Mouse (Mus musculus): ENCODE results near the gene Zscan10. TPM values are rescaled to one million over a fixed set of nuclear protein-coding genes. Genes with fewer than 3 reads are reported as not detected.

The Zscan10 gene
- polyA plus RNA-seq, 1 experiment from 2014 or later: not detected

- Histone ChIP-seq H3K4me3 (ENCODE audit: low read depth, low read length) (no peak overlapping the region), H3K27ac (ENCODE audit: low read depth, low read length) (no peak overlapping the region), H3K27me3 (replicated peaks; ENCODE audit: control insufficient read depth, insufficient read depth, low read length) (no peaks in the 10 kb centered on the region), H3K4me1 (replicated peaks; ENCODE audit: control insufficient read depth, insufficient read depth, low read length) (no peaks in the 10 kb centered on the region), H3K9me3 (ENCODE audit: control insufficient read depth) (no peaks in the 10 kb centered on the region), H3K4me2 (replicated peaks; ENCODE audit: low read depth) (no peak overlapping the region), H3K9ac (ENCODE audit: low read depth, low read length) (no peak overlapping the region), H3K36me3 (ENCODE audit: control insufficient read depth, insufficient read depth) (no peaks in the 10 kb centered on the region)
- ATAC-seq: no peak
- WGBS: 86% methylated on average over 8 of the region's 8 CpGs
- no peak for TF ChIP-seq CTCF (IDR thresholded peaks at IDR 0.05; ENCODE audit: low read depth)
Observed at GRCm38 (mm10) chr17:23605220-23605619, 4.6 kb downstream of the Zscan10 start.

DNA sequence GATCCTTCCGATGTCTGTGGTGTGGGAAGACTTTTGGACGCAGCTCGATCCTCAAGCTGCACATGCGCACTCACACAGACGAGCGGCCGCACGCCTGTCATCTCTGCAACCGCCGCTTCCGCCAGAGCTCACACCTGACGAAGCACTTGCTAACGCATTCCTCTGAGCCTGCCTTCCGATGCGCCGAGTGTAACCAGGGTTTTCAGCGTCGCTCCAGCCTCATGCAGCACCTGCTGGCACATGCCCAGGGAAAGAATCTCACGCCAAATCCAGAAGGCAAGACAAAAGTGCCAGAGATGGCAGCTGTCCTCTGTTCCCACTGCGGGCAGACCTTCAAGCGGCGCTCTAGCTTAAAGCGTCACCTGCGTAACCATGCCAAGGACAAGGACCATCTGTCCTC is 9.0 kb downstream of the Zscan10 start:
- WGBS: 92% methylated on average over 24 of the region's 24 CpGs
- Histone ChIP-seq H3K27me3 (replicated peaks; ENCODE audit: control insufficient read depth, insufficient read depth, low read length) (no peaks in the 10 kb centered on the region), H3K4me3 (ENCODE audit: low read depth, low read length) (no peak overlapping the region), H3K36me3 (ENCODE audit: control insufficient read depth, insufficient read depth) (no peaks in the 10 kb centered on the region), H3K4me1 (replicated peaks; ENCODE audit: control insufficient read depth, insufficient read depth, low read length) (no peaks in the 10 kb centered on the region), H3K4me2 (replicated peaks; ENCODE audit: low read depth) (no peak overlapping the region), H3K9ac (ENCODE audit: low read depth, low read length) (no peak overlapping the region), H3K9me3 (ENCODE audit: control insufficient read depth) (no peaks in the 10 kb centered on the region), H3K27ac (ENCODE audit: low read depth, low read length) (no peak overlapping the region)
- no peak for ATAC-seq
- TF ChIP-seq CTCF (IDR thresholded peaks at IDR 0.05; ENCODE audit: low read depth): no peak

- peak; percentile 89 for TF ChIP-seq CTCF (IDR thresholded peaks at IDR 0.05; ENCODE audit: low read depth)
- no peaks in the 10 kb centered on the region for H3K36me3 ChIP-seq (ENCODE audit: control insufficient read depth, insufficient read depth)
- no peaks in the 10 kb centered on the region for H3K9me3 ChIP-seq (ENCODE audit: control insufficient read depth)
- H3K9ac ChIP-seq (ENCODE audit: low read depth, low read length): no peak overlapping the region
- no peak overlapping the region for H3K4me2 ChIP-seq (replicated peaks; ENCODE audit: low read depth)
- ATAC-seq: peak; percentile 69
- WGBS: 78% methylated on average over 27 of the region's 28 CpGs
- no peaks in the 10 kb centered on the region for H3K27me3 ChIP-seq (replicated peaks; ENCODE audit: control insufficient read depth, insufficient read depth, low read length)
- H3K4me3 ChIP-seq (ENCODE audit: low read depth, low read length): no peak overlapping the region
- H3K27ac ChIP-seq (ENCODE audit: low read depth, low read length): no peak overlapping the region
- H3K4me1 ChIP-seq (replicated peaks; ENCODE audit: control insufficient read depth, insufficient read depth, low read length): no peaks in the 10 kb centered on the region
Observed at GRCm38 (mm10) chr17:23610361-23610800, 9.7 kb downstream of the Zscan10 start.

GRCm38 (mm10) chr17:23617087-23617486 is 16.4 kb downstream of the Zscan10 start:
- H3K4me1 ChIP-seq (replicated peaks; ENCODE audit: control insufficient read depth, insufficient read depth, low read length): no peaks in the 10 kb centered on the region
- no peak overlapping the region for H3K27ac ChIP-seq (ENCODE audit: low read depth, low read length)
- H3K9me3 ChIP-seq (ENCODE audit: control insufficient read depth): no peaks in the 10 kb centered on the region
- 34% methylated on average over 9 of the region's 9 CpGs for WGBS
- H3K27me3 ChIP-seq (replicated peaks; ENCODE audit: control insufficient read depth, insufficient read depth, low read length): peaks cover 3% of the 10 kb centered on the region; the same call in 1 of the 2 replicates
- no peak overlapping the region for H3K9ac ChIP-seq (ENCODE audit: low read depth, low read length)
- ATAC-seq: no peak
- TF ChIP-seq CTCF (IDR thresholded peaks at IDR 0.05; ENCODE audit: low read depth): no peak
- H3K36me3 ChIP-seq (ENCODE audit: control insufficient read depth, insufficient read depth): no peaks in the 10 kb centered on the region
- H3K4me2 ChIP-seq (replicated peaks; ENCODE audit: low read depth): no peak overlapping the region
- no peak overlapping the region for H3K4me3 ChIP-seq (ENCODE audit: low read depth, low read length)

GRCm38 (mm10) chr17:23620351-23620750 is 19.7 kb downstream of the Zscan10 start:
- TF ChIP-seq CTCF (IDR thresholded peaks at IDR 0.05; ENCODE audit: low read depth): no peak
- ATAC-seq: no peak
- Histone ChIP-seq H3K9me3 (ENCODE audit: control insufficient read depth) (no peaks in the 10 kb centered on the region), H3K27me3 (replicated peaks; ENCODE audit: control insufficient read depth, insufficient read depth, low read length) (peaks cover 3% of the 10 kb centered on the region; the same call in 1 of the 2 replicates), H3K4me2 (replicated peaks; ENCODE audit: low read depth) (no peak overlapping the region), H3K36me3 (ENCODE audit: control insufficient read depth, insufficient read depth) (no peaks in the 10 kb centered on the region), H3K4me1 (replicated peaks; ENCODE audit: control insufficient read depth, insufficient read depth, low read length) (no peaks in the 10 kb centered on the region), H3K27ac (ENCODE audit: low read depth, low read length) (no peak overlapping the region), H3K4me3 (ENCODE audit: low read depth, low read length) (no peak overlapping the region), H3K9ac (ENCODE audit: low read depth, low read length) (no peak overlapping the region)
- WGBS: 67% methylated on average over 7 of the region's 7 CpGs

GRCm38 (mm10) chr17:23627813-23628212 is 27.2 kb downstream of the Zscan10 start:
- H3K4me2 ChIP-seq (replicated peaks; ENCODE audit: low read depth): no peak overlapping the region
- H3K27me3 ChIP-seq (replicated peaks; ENCODE audit: control insufficient read depth, insufficient read depth, low read length): no peaks in the 10 kb centered on the region
- H3K27ac ChIP-seq (ENCODE audit: low read depth, low read length): no peak overlapping the region
- WGBS: 44% methylated on average over 7 of the region's 7 CpGs
- no peaks in the 10 kb centered on the region for H3K4me1 ChIP-seq (replicated peaks; ENCODE audit: control insufficient read depth, insufficient read depth, low read length)
- no peak for TF ChIP-seq CTCF (IDR thresholded peaks at IDR 0.05; ENCODE audit: low read depth)
- ATAC-seq: no peak
- H3K9me3 ChIP-seq (ENCODE audit: control insufficient read depth): no peaks in the 10 kb centered on the region
- no peaks in the 10 kb centered on the region for H3K36me3 ChIP-seq (ENCODE audit: control insufficient read depth, insufficient read depth)
- no peak overlapping the region for H3K9ac ChIP-seq (ENCODE audit: low read depth, low read length)
- H3K4me3 ChIP-seq (ENCODE audit: low read depth, low read length): no peak overlapping the region
